ENCODE assay signal across 9 mouse cellular contexts in the genomic region with DNA sequence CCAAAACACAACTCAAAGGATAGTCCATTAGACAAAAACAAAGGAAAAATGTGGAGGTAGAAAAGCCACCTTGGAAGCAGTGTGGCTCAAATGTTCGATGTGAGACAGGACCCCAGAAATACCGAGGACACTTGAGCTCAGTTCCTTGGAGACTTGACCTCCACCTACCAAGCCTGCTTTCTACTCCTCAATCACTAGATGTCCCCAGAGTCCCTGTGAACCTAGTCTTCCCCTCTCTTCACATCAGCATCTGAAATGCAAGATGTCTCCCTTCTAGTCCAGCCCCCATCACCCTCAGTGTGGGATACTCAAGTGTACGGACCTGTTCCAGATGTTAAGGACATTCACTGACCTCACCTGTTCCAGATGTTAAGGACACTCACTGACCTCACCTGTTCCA. TPM values are rescaled to one million over a fixed set of nuclear protein-coding genes. Genes with fewer than 3 reads are reported as not detected.
DNase-seq lines count a peak whose midpoint lies in the region; ATAC-seq and TF ChIP-seq lines count a peak whose summit lies in the region.
"Had no signal": no experiment of that assay in that cellular context is flagged by ENCODE, and none has a peak within 500 bp of the region (broad histone marks: within the 10 kb centered on the region; RNA-seq: fewer than 3 reads in every experiment).

No protein-coding gene starts in this region.

- TF ChIP-seq CTCF in left cerebral cortex, adult 2 months (IDR thresholded peaks at IDR 0.05), result peak; percentile 78
- TF ChIP-seq CTCF in lung, embryonic 14.5 days (IDR thresholded peaks at IDR 0.05; ENCODE audit: low read depth), result peak; percentile 85

- no peak overlapping the region for H3K4me2 ChIP-seq in lung, embryonic 14.5 days
- H3K4me2 ChIP-seq: embryonic facial prominence, embryonic 15.5 days had no signal

- intact Hi-C loops in left cerebral cortex, adult 2 months (cut with DNase I), result loop anchor here (1.0 to 5.0 kb wide), 2 partner anchors 45 to 155 kb away; no protein-coding TSS in a partner anchor
- intact Hi-C loops in left cerebral cortex, postnatal 36 days (cut with DNase I), result loop anchor here (1.0 to 10.0 kb wide), 2 partner anchors 45 to 282 kb away; no protein-coding TSS in a partner anchor

- DNase-seq in left cerebral cortex, adult 2 months (ENCODE audit: extremely low spot score in 1 of 2, low spot score in 2 of 2), result peak in 1 of 2 experiments; percentile 21
- DNase-seq in left cerebral cortex, postnatal 36 days (ENCODE audit: low spot score in 2 of 2), result no peak
- peak; percentile 87 for DNase-seq in ES-CJ7 (ENCODE audit: low read depth, low spot score)
- peak; percentile 68 for DNase-seq in forelimb bud, embryonic 11.5 days (ENCODE audit: low read depth, low spot score)
- peak; percentile 87 for DNase-seq in lung, embryonic 14.5 days
- peak; percentile 68 for DNase-seq in retina, postnatal 7 days (ENCODE audit: low read depth, low spot score)
- no peak for DNase-seq in spleen, adult 18-20 months

- no peak overlapping the region for H3K4me3 ChIP-seq in left cerebral cortex, adult 2 months
- no peak overlapping the region for H3K4me3 ChIP-seq in lung, embryonic 14.5 days (ENCODE audit: low read depth, low read length)
- H3K4me3 ChIP-seq: embryonic facial prominence, embryonic 15.5 days had no signal

- no peaks in the 10 kb centered on the region for H3K27me3 ChIP-seq in lung, embryonic 14.5 days (ENCODE audit: insufficient read depth, low read length)
- H3K27me3 ChIP-seq: embryonic facial prominence, embryonic 15.5 days had no signal

- H3K4me1 ChIP-seq in lung, embryonic 14.5 days (ENCODE audit: insufficient read depth), result peaks cover 6% of the 10 kb centered on the region; the same call in 1 of the 2 replicates

- WGBS in lung, embryonic 14.5 days, result 21% methylated on average over 3 of the region's 3 CpGs

- peaks cover 13% of the 10 kb centered on the region for H3K36me3 ChIP-seq in lung, embryonic 14.5 days (ENCODE audit: insufficient read depth)

- no peak overlapping the region for H3K27ac ChIP-seq in left cerebral cortex, adult 2 months
- no peak overlapping the region for H3K27ac ChIP-seq in lung, embryonic 14.5 days (ENCODE audit: low read depth)
- H3K27ac ChIP-seq: embryonic facial prominence, embryonic 15.5 days had no signal

- ATAC-seq in cerebellum, adult (ENCODE audit: insufficient number of reproducible peaks, low FRiP score, low TSS enrichment), result peak; percentile 51
- ATAC-seq in lung, embryonic 14.5 days (ENCODE audit: insufficient read depth), result no peak

- H3K9me3 ChIP-seq in lung, embryonic 14.5 days (ENCODE audit: low read depth, low read length), result no peaks in the 10 kb centered on the region
- H3K9me3 ChIP-seq: embryonic facial prominence, embryonic 15.5 days had no signal

- H3K9ac ChIP-seq in lung, embryonic 14.5 days, result no peak overlapping the region
- H3K9ac ChIP-seq: embryonic facial prominence, embryonic 15.5 days had no signal

RNA-seq across cellular contexts. Expression of a gene that starts 5.1 kb away (rescaled TPM):
- 10 to 100 TPM; 12.8 to 15.7 TPM for total RNA-seq in left cerebral cortex, adult 2 months (2021)
- 10 to 100 TPM; 14.7 to 15.6 TPM for total RNA-seq in left cerebral cortex, postnatal 36 days (2021)
- polyA plus RNA-seq in lung, embryonic 14.5 days (2014; fragmentation: Nextera tagmentation; extraction: Ambion mirVana), result 17.2 and 19.4 TPM in 2 replicates

RNA-seq across cellular contexts. Expression of a gene that starts 16.3 kb away (rescaled TPM):
- total RNA-seq in left cerebral cortex, adult 2 months (2021), result 10 to 100 TPM; 74.6 to 90.8 TPM
- 10 to 100 TPM; 66.2 to 81.9 TPM for total RNA-seq in left cerebral cortex, postnatal 36 days (2021)
- polyA plus RNA-seq in lung, embryonic 14.5 days (2014; fragmentation: Nextera tagmentation; extraction: Ambion mirVana), result 0.26 TPM in 1 of 2 replicates, not detected in the other

RNA-seq across cellular contexts. Expression of a gene that starts 22.0 kb away (rescaled TPM):
- total RNA-seq in left cerebral cortex, adult 2 months (2021), result 1 to 10 TPM; 8.5 to 9.9 TPM
- 10 to 100 TPM in 1 of 2 experiments, 1 to 10 TPM in 1; 9.5 to 11.3 TPM for total RNA-seq in left cerebral cortex, postnatal 36 days (2021)
- polyA plus RNA-seq in lung, embryonic 14.5 days (2014; fragmentation: Nextera tagmentation; extraction: Ambion mirVana), result 38.6 and 42.3 TPM in 2 replicates

RNA-seq across cellular contexts. Expression of a gene that starts 22.6 kb away (rescaled TPM):
- 1 to 10 TPM; 2.4 to 3.0 TPM for total RNA-seq in left cerebral cortex, adult 2 months (2021)
- 1 to 10 TPM; 2.1 to 3.6 TPM for total RNA-seq in left cerebral cortex, postnatal 36 days (2021)
- 0.53 and 1.3 TPM in 2 replicates for polyA plus RNA-seq in lung, embryonic 14.5 days (2014; fragmentation: Nextera tagmentation; extraction: Ambion mirVana)

RNA-seq across cellular contexts. Expression of a gene that starts 49.0 kb away (rescaled TPM):
- total RNA-seq in left cerebral cortex, adult 2 months (2021), result 1 to 10 TPM in 1 of 2 experiments, under 1 TPM in 1; 0.84 to 1.1 TPM
- total RNA-seq in left cerebral cortex, postnatal 36 days (2021), result 1 to 10 TPM in 1 of 2 experiments, under 1 TPM in 1; 0.62 to 1.7 TPM
- polyA plus RNA-seq in lung, embryonic 14.5 days (2014; fragmentation: Nextera tagmentation; extraction: Ambion mirVana), result 2.2 and 2.7 TPM in 2 replicates

Comparison
In these comparisons a context has a peak if more than half of its experiments do, and no peak if none do; other contexts are left out.
1. DNase-seq: peak in ES-CJ7 (single experiment), forelimb bud, embryonic 11.5 days (single experiment), lung, embryonic 14.5 days (single experiment) and retina, postnatal 7 days (single experiment); none in left cerebral cortex, postnatal 36 days (0 of 2) and spleen, adult 18-20 months (0 of 2).